Mouse (Mus musculus): ENCODE results near the gene Parl. TPM values are rescaled to one million over a fixed set of nuclear protein-coding genes. Genes with fewer than 3 reads are reported as not detected.

Gene Parl
- total RNA-seq (2022) = 100 to 1,000 TPM; 115 to 145 (median 120) TPM

DNA sequence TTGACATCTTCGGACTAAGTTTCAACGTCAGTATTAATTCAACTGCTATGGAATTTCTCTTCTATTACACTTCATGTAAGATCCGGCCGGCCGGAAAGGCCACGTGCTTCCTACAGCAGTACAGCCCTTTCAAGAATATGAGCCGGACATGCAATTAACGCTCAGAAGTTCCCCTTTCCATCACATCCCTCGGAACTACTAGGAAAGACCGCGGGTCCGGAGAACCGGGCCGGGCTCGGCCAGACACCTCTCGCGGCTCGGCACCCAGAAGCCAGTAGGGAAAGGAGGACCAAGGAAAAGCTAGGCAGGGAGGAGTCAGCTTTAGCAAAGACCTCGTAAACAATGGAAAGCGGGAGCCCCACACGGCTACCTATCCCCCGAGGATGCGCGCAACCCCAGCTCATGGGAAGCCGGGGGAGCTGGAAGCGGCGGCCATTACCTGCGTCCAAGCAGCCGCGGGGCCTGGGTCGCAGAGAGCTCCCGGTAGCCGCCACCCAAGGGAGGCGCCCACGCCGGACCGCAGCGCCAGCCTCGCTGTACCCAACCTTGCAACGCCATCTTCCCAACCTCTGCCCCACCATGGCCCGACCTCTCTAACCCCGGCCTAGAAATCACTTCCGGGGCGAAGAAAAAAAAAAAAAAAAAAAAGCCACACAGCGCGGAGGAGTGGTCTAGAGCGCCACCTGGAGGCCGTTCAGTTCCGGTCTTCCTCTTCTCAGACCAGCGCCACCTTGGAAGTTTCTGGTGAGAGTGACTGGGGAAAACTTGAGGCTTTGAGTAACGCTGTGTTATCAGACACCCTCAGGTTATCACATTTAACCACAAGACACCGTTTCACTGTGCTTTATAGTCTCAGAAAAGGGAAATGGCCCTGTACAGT, at the start of gene Parl:
Gene Parl (minus strand): TSS at position 618 of the 880 bp plus-strand sequence.
- peak; percentile 57 for DNase-seq

DNA sequence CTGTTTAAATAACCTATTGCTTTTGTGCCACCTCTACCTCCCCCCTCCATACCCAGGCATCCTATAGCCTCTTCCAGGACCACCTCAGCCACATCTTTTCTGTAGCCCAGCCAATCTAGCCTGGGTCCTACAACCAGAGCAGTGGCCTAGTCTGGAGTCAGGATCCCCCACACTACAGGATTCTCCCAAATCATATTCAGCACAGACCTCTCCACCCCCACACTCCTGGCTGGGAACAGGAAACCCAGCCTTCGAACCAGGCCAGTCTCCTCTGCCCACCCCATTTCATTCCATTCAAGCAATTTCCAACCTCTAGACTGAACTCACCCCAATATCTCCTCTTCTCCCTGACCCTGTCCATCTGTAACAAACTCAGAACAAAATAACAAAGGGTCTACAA, 43.3 kb upstream of the Parl start:
- DNase-seq = no peak

DNA sequence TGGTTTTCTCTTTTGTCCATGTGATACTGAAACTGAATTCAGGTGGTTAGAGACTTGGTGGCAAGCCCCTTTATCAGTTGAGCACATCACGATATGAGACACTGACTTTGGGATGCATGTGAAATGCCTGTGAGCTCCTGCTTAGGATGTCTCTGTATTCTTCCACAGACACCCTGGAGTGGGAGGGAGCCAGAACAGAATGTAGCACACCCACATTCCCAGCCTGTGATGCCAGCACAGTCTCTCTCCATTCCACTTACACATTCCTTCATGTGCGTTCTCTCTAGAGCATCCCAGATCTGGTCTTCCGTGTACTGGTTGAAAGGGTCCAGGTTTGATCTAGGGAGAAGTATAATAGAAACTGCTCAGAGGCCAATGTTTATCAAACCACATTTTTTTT, 36.4 kb upstream of the Parl start:
- no peak for DNase-seq

DNA sequence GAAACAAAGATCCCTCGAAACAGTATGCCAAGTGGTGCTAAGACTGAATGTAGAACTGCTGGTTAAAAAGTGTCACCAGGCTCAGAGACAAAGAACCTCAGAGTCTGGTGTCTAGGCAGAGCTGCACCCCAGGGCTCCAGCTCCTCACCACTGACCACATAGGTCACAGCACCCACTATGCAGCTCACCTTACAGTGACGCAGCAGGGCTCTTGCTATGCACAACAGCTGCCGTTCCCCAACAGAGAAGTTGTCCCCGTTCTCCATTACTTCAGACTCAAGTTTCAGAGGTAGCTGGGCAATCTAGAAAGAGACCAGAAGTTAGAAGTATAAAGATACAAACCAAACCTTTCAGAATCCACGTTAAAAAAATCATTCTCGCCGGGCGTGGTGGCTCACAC, 32.7 kb upstream of the Parl start:
- DNase-seq = no peak

DNA sequence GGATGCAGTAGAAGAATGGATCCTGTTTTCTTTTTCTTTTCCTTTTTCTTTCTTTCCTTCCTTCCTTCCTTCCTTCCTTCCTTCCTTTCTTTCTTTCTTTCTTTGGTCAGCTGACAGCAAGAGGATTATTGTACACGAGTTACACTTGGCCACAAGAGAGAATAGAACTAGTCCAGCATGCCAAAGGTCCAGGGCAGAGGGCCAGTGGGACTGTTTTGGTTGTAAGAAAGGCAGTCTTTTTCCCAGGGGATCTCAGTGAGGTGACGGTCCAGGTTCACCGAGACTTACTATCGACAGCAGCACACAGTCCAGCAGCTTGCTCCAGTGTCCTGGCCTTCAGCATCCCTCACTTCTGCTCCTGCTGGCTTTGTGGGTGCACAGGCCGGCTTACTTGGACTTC, 26.1 kb upstream of the Parl start:
- no peak for DNase-seq

DNA sequence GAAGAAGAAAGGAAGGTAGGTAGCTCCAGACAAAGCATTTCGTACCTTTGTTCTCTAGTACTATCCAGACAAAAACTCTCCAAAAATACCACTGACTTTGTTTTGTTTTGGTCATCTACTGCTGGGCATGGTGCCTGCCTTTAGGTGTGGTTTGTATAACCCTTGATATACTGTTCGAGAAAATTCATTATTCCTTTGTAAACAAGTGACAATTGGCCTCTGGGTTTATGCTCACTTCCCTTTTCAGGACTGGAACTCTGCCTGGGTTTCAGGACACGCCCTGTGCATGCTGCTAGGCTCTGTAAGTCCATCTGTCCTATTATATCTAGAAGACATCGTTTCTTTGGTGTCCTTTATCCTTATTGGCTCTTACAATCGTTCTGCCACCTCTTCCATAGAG, 23.1 kb upstream of the Parl start, which contains the start of gene Cyp2ab1:
Gene Cyp2ab1 (minus strand): TSS at position 119 of the 400 bp plus-strand sequence.
- DNase-seq = no peak

DNA sequence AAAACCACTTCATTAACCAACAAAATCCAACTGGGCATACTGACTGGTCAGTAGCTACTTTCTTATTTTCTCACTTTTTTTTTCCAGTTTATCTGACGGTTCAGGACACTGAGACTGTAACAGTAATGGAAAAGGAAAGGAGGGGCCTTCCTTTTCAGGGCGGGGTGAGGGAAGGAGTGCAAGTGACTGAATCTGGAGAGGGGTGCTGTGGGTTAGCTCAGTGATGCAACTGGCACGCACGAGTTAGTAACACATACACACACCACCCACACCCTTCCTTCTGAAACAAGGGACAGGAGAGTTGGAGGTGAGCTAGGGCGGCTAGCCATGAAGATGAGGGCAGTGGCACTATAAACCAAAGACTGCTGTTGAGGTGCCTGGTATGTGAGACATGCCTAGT, 21.7 kb upstream of the Parl start:
- DNase-seq = no peak

DNA sequence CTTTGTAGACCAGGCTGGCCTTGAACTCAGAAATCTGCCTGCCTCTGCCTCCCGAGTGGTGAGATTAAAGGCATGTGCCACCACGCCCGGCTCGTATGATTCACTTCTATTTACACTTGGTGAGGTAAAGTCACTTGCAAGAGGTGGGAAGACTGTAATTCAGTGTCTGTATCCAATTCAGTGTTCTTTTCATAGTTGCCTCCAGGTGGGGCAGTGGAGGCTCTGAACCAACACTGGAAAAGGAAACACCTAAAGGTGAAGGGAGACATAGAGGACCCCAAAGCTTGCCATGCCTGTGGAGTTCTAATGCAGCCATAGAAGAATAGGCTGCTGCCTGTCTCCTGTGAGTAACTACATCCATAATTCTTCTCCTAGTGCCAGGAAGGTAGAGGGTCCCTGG, 20.1 kb upstream of the Parl start:
- DNase-seq = no peak

DNA sequence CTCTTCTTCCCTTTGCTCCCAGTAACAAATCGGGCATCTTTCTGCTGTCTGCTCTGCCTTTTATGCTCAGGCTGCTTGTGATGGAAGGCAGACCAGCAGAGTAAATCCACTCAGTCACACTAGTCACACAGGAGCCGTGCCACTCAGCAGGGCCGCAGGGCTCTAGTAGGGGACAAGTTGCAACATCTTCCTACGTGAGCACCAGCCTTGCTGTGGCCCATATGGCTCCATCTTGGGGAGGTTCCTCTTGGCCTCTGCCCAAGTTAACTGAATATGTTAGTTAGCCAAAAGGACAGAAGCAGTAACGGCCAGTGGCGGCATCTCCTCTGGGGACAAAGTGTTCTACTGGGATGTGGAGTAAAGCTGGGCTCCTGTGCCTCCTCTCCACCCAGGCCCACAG, 14.6 kb upstream of the Parl start:
- no peak for DNase-seq

DNA sequence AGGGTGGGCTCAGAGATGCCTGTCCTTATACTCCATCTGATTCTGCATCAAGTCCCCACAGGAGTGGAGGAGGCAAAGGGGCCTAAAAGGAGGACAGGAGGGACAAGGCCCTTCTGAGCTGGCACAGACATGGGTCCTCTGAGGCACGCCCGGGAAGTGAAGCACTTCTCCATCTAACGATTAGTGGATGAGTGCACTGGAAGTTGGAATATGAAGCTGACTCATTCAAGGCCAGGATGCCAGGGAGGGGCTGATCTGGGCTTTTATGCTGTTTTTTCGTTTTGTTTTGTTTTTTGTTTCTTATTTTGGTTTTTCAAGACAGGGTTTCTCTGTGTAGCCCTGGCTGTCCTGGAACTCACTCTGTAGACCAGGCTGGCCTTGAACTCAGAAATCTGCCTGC, 13.1 kb upstream of the Parl start:
- no peak for DNase-seq

DNA sequence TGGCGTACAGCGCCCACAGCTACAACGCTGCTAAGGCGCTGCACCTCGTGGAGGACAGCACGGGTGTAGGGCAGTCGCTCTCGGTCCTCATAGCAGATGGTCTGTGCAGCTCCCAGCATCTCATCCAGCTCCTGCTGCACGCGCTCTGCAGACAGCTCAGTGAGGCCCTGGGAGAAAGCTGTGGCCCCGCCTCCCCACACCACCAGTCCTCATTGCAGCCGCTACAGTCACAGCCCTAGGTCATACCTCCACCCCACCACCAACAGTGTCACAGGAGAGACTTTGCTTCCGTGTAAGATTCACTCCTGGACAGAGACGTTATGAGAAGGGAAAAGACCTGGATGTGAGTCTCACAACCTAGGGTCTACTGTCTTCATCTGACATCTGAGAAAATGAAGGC, 10.1 kb upstream of the Parl start:
- no peak for DNase-seq

DNA sequence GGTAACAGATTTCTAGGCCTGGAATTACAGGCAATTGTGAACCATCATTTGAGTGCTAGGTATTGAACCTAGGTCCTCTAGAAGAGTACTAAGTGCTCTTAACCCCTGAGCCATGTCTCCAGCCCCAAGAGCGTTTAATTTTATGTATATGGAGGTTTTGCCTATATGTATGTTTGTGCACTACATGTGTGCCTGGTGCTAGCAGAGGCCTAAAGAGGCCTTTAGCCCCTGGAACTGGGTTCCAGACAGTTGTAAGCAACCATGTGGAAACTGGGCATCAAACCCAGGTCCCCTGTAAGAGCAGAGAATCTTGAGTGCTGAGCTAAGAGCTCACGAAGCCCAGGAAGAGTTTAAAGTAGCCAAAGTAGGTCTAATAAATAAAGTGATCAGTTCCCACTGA, 2.1 kb downstream of the Parl start:
- no peak for DNase-seq

DNA sequence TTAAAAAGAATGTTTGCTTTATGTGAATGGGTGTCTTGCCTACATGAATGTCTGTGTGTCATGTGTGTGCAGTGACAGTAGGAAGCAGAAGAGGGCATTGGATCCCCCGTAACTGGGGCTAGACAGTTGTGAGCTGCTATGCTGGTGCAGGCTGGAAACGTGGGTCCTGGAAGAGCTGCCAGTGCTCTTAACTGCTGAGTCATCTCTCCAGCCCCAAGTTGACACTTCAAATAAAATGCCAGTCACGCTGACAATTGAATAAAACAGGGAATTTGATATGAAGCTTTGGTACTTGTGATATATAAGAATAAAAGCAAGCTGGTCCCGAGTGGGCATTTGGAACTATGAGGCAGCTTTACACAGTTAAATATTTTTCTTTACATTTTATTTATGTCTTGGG, 21.9 kb downstream of the Parl start:
- no peak for DNase-seq

DNA sequence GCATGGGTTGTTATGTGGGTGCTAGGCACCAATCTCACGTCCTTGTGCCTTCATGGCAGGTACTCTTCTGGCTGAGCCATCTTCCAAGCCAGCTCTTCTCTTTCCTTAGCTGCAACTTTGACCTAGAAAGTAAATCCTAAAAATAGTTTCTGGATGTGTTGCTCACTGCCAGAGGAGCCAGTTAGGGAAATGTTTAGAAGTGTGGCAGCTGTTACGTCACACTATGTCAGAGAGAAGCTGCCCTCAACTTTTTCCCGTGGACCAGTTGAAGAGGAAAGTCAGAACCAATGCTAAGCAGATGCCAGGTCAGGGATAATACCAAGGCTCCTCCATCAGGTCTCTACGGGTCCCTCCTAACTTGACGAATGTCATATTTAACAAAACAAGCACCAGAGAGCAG, 22.8 kb downstream of the Parl start:
- DNase-seq = no peak

DNA sequence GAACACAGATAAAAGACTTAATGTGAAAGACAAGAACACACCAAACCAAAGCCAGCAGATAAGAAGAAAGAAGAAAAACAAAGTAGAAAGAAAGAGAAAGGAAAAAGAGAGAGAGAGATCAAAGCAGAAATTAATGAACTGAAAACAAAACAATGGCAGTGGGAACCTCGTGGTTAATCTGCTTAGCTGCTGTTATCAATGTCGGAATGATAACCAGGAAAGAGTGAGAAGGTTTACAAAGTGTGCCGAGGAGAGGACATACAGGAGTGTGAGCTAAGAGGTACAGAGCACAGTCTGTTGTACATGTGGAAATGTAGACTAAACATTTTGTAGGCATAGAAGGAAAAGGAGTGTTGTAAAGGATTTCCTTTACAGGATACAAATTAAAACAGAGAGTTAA, 29.2 kb downstream of the Parl start:
- DNase-seq = no peak

DNA sequence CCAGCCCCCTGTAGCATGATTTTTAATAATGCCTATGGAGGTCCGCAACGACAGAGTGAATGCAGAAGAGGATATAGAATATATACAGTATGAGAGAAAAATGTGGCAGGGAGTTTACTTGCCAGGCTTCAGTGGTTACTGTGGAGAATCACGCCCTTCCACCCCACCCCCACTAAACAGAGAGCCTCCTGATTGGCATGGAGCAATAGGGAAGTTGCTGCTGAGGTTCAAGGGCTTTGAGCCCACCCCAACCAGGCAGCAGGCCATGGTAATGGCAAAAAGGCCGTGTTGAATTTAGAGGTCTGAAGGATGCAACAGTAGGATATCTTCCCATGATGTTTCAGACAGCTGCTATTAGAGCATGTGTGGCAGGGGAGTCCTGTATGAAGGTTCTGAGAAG, 30.8 kb downstream of the Parl start:
- no peak for DNase-seq

DNA sequence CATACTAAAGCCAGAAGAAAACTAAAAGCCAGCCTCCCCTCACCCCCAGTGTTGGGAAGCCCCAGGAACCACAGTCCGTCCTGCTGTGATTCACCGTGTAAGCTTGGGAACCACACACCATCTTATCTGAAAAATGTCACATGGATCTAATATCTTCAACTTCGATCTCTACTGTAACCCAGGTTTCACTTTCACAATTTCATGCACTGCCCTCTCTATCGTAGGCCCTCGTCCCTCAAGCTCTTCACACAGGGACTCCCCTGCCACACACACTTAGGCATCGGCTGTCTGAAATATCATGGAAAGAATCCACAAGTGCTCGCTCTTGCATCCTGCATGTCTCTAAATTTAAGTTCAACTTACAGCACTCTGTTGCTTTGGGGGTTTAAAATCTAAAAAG, 37.1 kb downstream of the Parl start:
- DNase-seq = no peak

DNA sequence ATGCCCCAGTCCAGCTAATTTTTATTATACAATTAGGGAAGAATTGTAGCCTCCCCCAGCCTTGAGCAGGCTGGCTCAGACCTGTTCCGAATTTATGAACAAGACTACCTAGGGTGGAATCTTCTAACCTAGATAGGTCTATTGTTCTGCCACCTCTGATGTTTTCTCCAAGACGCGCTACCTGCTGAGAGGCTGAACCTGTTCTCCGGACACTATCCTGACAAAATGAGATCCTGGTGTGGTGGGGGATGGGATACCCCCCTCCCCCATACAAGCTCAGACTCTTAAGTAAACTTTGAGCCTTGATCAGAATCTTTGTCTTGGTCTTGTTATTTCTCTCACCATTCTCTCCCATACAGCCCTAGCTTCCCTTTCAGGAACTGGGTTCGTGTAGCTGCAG, 44.3 kb downstream of the Parl start:
- no peak for DNase-seq

DNA sequence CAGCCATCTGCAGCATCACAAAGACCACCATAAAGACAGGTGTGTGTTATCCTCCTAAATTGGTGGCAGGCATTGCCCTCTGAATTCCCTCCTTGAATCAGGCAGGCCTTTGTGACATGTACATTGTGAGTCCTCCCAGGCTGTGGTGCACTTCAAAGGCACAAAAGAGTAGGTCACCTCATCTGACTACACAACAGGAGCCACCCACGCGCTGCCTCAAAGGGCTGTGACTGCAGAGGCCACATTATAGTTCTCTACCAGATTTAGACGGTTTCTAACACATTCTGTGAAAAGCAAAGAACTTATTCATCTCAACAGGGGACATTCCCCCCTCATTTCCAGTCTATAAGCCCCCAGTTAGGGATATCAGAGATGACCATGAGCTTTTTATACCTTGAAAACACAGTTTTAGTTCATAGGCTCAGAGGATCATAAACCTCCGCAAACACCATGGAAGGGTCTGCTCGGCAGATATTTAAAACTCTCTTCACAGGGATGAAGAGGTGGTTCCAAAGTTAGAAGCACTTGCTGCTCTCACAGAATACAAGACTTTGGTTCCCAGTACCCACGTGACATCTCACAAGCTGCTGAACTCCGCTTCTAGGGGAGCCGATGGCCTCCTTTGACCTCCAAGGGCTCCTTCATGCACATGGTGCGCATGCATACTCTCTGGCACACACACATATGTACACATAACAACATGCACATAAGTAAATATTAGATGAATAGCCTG, 53.6 kb downstream of the Parl start:
- no peak for DNase-seq

DNA sequence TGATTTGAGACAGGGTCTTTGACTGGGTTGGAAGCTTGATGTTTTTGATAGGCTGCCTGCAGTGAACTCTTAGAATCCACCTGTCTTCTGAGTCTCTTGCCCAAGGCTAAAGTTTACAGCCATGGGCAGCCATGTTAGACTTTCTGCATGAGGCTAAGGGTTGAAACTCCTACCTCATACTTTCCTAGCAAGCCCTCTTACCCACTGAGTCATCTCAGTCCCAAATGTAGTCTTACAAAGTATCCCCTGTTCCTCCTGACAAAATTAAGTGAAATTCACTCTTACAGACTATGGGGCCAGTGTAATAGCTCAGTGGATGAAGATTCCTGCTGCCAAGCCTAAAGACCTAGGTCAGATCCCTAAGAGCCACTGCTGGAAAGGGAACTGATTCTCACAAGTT, 55.1 kb downstream of the Parl start:
- DNase-seq = no peak

DNA sequence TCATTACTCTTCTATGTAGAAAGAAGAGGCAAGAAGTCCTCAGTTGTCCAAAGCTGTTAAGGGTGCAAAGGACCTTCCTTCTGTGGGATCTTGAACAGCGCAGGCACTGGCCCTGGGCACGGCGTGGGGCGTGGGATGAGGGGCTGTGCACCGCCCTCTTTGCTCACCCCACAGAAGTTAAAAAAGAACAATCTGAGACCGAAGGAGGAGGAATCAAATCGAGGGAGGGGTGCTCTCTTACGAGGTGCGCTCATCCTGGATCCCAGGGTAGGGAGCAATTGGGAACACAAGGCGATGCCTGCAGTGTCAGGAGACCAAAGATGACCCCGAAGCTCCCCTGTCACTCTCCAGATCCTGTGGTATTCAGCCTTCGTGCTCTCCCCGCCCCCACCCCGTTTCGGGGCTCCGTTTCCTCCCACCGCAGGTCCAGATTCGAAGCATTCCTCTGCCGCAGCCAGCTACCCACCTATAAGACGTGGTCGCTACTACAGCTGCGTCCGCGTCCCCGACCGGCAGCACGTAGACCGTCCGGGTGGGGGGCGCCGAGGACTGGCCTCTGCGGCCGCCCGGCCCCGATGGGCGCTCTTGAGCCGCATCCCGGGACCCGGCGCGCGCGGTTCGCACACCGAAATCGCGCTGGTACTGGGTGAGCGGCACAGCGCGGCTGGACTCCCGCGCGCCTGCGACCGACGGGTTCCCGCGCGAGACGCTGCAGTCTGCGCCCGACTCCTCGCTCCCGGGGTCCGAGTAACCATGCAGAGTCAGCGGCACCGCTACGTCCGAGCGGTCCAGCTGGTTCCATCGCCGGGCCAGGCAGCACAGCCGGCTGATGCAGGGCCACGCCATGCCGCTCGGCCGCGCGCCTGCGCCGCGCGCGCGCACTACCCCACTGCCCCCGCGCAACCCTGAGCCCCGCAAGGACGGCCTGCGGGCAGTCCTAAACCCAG, 61.4 kb downstream of the Parl start, which contains the start of gene Map6d1:
Gene Map6d1 (minus strand): TSS at position 891 of the 947 bp plus-strand sequence.
- DNase-seq = peak; percentile 25

DNA sequence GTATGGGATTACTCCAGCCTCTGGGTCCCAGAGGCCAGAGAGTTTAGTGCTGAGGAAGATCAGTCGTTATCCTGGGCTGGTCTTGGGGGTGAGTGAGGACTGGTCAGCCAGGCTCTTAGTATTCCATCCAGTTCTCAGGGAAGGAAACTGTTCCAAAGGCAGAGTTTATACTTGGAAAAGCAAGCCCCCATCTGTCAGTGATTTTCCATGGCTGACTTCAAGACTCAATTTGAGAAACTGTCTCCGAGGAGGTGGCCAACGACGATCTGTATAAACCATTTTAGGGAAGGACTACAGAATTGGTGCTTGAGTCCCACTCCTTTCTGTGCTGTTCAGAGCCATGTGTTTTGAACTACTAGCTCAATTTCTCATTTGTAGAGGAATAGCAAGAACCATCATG, 63.5 kb downstream of the Parl start:
- no peak for DNase-seq

DNA sequence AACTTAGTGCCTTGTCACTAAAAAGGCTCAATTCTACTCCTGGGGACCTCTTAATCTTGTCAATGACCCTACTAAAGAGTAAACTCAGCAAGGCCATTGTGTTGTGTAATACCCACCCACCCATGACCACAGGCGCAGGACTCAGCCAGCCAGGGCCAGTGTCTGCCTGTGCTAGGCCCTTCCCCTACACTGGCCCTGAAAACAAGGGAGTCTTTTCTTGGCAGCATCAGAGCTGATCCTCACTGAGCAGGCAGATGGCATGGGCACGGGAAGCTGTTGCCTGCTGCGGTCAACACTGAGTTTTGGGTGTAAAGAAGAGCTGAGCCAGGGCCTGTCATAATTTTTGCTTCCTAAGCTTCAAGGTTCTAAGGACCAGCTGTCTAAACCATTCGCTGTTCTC, 64.8 kb downstream of the Parl start:
- peak; percentile 71 for DNase-seq
